Mouse (Mus musculus): ENCODE results near the gene Inca1. TPM values are rescaled to one million over a fixed set of nuclear protein-coding genes. Genes with fewer than 3 reads are reported as not detected.

The Inca1 gene
- polyA plus RNA-seq, 1 experiment from 2014 or later: 0.55 TPM

DNA sequence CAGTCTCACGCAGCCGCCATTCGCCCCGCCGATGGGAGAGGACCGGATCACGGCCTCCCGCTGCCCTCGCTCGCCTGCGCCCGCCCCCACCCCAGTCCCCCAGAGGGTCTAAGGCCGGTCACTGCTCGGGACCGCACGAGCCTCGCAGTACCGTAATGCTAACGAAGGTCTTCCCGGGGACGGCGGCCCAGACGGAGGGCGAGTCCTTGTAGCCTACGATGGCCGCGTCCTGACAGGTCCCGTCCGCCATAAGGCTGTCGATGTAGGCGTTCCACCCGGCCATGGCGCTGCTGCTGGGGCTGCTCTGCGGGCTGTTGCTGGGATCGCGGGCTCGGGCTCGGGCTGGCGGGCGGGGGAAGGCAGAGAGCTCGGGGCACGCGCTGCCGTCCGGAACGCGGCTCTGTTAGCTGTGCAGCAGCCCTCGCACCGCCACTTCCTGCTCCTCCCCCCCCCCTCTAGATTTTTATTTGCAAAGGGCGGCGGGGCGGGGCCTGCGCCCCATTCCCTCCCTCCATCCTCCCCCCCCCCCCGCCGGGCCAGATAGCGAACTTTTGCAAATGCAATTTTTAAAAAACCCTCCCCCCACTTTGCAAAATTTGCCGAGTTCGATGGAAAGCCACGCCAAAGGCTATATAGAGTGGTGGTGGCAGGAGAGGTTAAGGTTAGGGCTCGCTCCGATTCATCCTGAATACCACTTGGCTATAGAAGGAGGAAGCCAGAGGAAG is 45.6 kb downstream of the Inca1 start, which contains the start of gene Pfn1:
Gene Pfn1 (minus strand): TSS at position 447 of the 725 bp plus-strand sequence.
- Histone ChIP-seq H3K27me3 (peaks cover 3% of the 10 kb centered on the region; the same call in 1 of the 2 replicates), H3K36me3 (replicated peaks) (peaks cover 32% of the 10 kb centered on the region), H3K4me1 (peaks cover 44% of the 10 kb centered on the region), H3K4me2 (peak within 1 kb of the TSS; percentile 96), H3K27ac (peak within 1 kb of the TSS; percentile 98), H3K9me3 (no peaks in the 10 kb centered on the region), H3K4me3 (replicated peaks) (peak within 1 kb of the TSS; percentile 98), H3K9ac (peak within 1 kb of the TSS; percentile 97)
- peak; percentile 49 for ATAC-seq (ENCODE audit: low FRiP score)
- WGBS: under 1% methylated on average over 56 of the region's 61 CpGs

- Histone ChIP-seq H3K27me3 (peaks cover 3% of the 10 kb centered on the region; the same call in 1 of the 2 replicates), H3K4me2 (peak overlapping the region; percentile 96), H3K4me1 (peaks cover 52% of the 10 kb centered on the region), H3K4me3 (replicated peaks) (peak overlapping the region; percentile 98), H3K9me3 (no peaks in the 10 kb centered on the region), H3K36me3 (replicated peaks) (peaks cover 40% of the 10 kb centered on the region), H3K27ac (peak overlapping the region; percentile 98), H3K9ac (peak overlapping the region; percentile 97)
- 1% methylated on average over 60 of the region's 63 CpGs for WGBS
- peak; percentile 65 for ATAC-seq (ENCODE audit: low FRiP score)
These were observed 46.4 kb downstream of the Inca1 start for GRCm38 (mm10) chr11:70653345-70654197.

DNA sequence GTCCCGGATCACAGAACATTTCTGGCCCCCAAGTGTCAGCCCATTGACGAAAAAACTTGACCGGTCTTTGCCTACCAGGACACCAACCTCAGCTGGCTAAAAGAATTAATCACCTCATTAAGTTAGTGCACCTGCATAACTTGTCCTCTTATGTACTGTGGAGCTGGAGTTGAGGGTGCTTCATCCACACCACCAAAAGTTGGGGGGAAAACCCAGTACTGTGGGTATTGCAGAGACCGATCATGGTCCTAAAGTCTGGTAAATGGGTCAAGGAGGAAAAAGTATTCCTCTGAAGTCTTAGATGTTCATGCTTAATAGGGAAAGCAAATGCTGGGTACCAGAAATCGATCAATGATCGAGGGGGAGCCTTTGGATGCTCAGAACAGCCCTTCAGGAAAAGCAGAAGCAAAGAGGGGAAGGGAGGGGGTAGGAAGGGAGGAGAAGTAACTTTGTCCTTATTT is 47.0 kb downstream of the Inca1 start:
- ATAC-seq (ENCODE audit: low FRiP score): no peak
- Histone ChIP-seq H3K27ac (peak overlapping the region; percentile 98), H3K4me3 (replicated peaks) (peak overlapping the region; percentile 98), H3K4me2 (peak overlapping the region; percentile 96), H3K36me3 (replicated peaks) (peaks cover 43% of the 10 kb centered on the region), H3K4me1 (peaks cover 59% of the 10 kb centered on the region), H3K9ac (peak overlapping the region; percentile 97), H3K27me3 (peaks cover 3% of the 10 kb centered on the region; the same call in 1 of the 2 replicates), H3K9me3 (no peaks in the 10 kb centered on the region)
- WGBS: 62% methylated on average over 6 of the region's 6 CpGs

GRCm38 (mm10) chr11:70652029-70652883 is 47.7 kb downstream of the Inca1 start:
- Histone ChIP-seq H3K27me3 (peaks cover 3% of the 10 kb centered on the region; the same call in 1 of the 2 replicates), H3K9me3 (no peaks in the 10 kb centered on the region), H3K4me3 (replicated peaks) (peak overlapping the region; percentile 98), H3K36me3 (replicated peaks) (peaks cover 43% of the 10 kb centered on the region), H3K4me1 (peaks cover 60% of the 10 kb centered on the region), H3K4me2 (peak overlapping the region; percentile 96), H3K27ac (no peak overlapping the region; the same call in 1 of the 2 replicates), H3K9ac (peak overlapping the region; percentile 97)
- ATAC-seq (ENCODE audit: low FRiP score): no peak
- 70% methylated on average over 12 of the region's 12 CpGs for WGBS

GRCm38 (mm10) chr11:70651391-70651790 is 48.6 kb downstream of the Inca1 start:
- Histone ChIP-seq H3K4me1 (peaks cover 54% of the 10 kb centered on the region), H3K27ac (no peak overlapping the region), H3K4me2 (no peak overlapping the region), H3K27me3 (no peaks in the 10 kb centered on the region), H3K36me3 (replicated peaks) (peaks cover 43% of the 10 kb centered on the region), H3K9me3 (no peaks in the 10 kb centered on the region), H3K4me3 (replicated peaks) (no peak overlapping the region), H3K9ac (no peak overlapping the region)
- no peak for ATAC-seq (ENCODE audit: low FRiP score)
- 82% methylated on average over 2 of the region's 2 CpGs for WGBS

DNA sequence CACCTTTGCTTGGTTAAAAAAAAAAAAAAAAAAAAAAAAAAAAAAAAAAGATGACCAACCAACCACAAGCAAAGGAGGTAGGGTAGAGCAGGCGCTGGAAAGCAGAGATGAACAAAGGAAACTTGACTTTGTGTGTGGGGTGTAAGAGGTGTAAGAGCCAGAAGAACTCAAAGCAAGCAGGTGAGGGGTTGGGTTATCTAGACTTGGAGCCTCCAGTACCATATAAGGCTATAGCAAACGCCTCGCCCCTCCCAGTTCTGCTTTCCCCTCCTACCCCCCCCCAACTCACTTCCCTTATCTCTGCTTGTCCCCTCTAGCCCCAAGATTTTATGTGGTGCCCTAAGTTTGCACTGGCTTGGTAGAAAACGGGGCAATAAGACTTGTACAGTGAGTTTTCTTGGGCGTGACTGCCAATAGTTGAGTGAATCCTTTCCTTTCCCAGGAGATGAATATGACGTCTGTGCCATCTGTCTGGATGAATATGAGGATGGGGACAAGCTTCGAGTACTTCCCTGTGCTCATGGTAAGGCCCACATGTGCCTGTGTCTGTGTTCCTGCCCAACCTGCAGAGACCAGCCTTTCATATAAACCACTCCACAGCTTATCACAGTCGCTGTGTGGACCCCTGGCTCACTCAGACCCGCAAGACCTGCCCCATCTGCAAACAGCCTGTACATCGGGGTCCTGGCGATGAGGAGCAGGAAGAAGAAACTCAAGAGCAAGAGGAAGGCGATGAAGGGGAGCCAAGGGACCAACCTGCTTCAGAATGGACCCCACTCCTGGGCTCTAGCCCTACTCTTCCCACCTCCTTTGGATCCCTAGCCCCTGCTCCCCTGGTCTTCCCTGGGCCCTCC is 49.4 kb downstream of the Inca1 start:
- Histone ChIP-seq H3K4me1 (peaks cover 54% of the 10 kb centered on the region), H3K27ac (no peak overlapping the region), H3K9ac (no peak overlapping the region), H3K9me3 (no peaks in the 10 kb centered on the region), H3K36me3 (replicated peaks) (peaks cover 43% of the 10 kb centered on the region), H3K4me2 (no peak overlapping the region), H3K27me3 (no peaks in the 10 kb centered on the region), H3K4me3 (replicated peaks) (no peak overlapping the region)
- no peak for ATAC-seq (ENCODE audit: low FRiP score)
- 85% methylated on average over 12 of the region's 12 CpGs for WGBS

DNA sequence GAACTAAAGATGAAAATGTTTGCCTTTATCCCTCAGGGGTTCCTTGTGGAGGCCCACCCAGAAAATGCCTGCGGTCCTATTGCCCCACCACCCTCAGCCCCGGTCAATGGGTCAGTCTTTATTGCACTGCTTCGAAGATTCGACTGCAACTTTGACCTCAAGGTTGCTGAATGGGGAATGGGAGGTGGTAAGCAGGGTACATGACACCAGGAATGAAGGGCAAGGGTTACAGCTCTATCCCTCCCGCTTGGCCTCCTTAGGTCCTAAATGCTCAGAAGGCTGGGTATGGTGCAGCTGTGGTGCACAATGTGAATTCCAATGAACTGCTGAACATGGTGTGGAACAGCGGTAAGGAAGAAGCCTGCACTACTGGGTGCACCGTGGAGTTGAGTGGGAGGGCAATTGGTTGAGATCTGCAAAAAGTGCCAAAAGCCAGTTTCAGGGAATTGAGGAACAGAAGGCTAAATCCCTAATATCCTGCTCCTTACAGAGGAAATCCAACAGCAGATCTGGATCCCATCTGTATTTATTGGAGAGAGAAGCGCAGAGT is 50.7 kb downstream of the Inca1 start:
- no peak for ATAC-seq (ENCODE audit: low FRiP score)
- H3K27ac ChIP-seq: no peak overlapping the region
- no peak overlapping the region for H3K4me3 ChIP-seq (replicated peaks)
- no peaks in the 10 kb centered on the region for H3K27me3 ChIP-seq
- WGBS: 87% methylated on average over 8 of the region's 8 CpGs
- H3K4me2 ChIP-seq: peak overlapping the region; percentile 8; the same call in 1 of the 2 replicates
- peaks cover 55% of the 10 kb centered on the region for H3K36me3 ChIP-seq (replicated peaks)
- H3K4me1 ChIP-seq: peaks cover 57% of the 10 kb centered on the region
- no peak overlapping the region for H3K9ac ChIP-seq
- no peaks in the 10 kb centered on the region for H3K9me3 ChIP-seq

DNA sequence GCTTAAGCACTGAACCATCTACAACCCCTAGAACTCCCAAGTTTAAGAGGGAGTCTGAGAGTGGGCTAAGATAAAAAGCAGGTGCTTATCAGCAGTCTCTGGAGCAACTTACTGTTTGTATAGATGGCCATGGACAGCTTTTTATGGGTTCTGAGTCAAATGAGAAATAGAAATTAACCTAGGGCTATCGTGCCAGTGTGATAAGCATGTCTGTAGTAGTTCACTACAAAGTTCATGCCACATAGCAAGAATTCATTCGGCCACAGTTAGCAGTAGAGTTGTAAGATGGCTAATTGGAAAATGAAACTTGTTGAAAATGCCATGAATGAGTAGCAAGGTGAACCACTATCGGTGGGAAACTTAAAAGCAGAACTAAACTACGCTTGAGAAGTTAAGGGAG is 51.4 kb downstream of the Inca1 start:
- Histone ChIP-seq H3K27ac (no peak overlapping the region), H3K4me2 (peak overlapping the region; percentile 100), H3K9me3 (no peaks in the 10 kb centered on the region), H3K27me3 (no peaks in the 10 kb centered on the region), H3K4me3 (replicated peaks) (peak overlapping the region; percentile 78), H3K9ac (peak overlapping the region; percentile 87), H3K36me3 (replicated peaks) (peaks cover 60% of the 10 kb centered on the region), H3K4me1 (peaks cover 57% of the 10 kb centered on the region)
- ATAC-seq (ENCODE audit: low FRiP score): no peak
- WGBS: 84% methylated on average over 4 of the region's 4 CpGs

DNA sequence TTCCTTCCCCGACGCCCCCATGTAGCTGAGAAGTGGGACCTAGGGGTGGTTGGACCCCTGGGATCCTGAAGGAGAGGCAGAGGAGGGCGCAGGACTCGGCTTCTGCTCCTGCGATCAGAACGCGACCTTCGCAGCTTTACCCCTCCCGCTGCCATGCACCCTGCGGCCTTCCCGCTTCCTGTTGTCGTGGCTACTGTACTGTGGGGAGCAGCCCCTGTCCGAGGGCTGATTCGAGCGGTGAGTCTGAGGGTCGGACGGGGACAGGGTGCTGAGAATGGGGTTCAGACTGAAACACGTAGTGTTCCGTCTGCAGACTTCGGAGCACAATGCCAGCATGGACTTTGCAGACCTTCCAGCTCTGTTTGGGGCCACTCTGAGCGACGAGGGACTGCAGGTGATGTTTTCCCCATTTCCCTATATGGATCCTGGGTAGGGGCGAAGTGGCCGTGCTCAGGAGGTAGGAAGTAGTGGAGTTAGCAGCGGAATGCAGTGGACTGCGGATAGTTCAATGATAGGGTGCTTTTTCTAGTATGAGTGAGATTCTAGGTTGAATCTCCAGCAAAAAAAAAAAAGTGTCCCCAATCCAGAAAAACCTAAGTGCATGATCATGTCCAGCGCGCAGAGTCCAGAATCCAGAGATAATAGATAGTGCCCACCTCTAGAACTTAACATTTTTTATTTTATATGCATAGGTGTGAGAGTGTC is 52.1 kb downstream of the Inca1 start:
- WGBS: 4% methylated on average over 28 of the region's 28 CpGs
- Histone ChIP-seq H3K4me1 (peaks cover 54% of the 10 kb centered on the region), H3K27ac (peak overlapping the region; percentile 93), H3K4me3 (replicated peaks) (peak overlapping the region; percentile 78), H3K27me3 (no peaks in the 10 kb centered on the region), H3K36me3 (replicated peaks) (peaks cover 67% of the 10 kb centered on the region), H3K9ac (peak overlapping the region; percentile 87), H3K9me3 (no peaks in the 10 kb centered on the region), H3K4me2 (peak overlapping the region; percentile 100)
- ATAC-seq (ENCODE audit: low FRiP score): peak; percentile 14; the same call in 1 of the 2 replicates
